Mouse (Mus musculus): ENCODE results near the gene Mcat.

Gene Mcat

DNA sequence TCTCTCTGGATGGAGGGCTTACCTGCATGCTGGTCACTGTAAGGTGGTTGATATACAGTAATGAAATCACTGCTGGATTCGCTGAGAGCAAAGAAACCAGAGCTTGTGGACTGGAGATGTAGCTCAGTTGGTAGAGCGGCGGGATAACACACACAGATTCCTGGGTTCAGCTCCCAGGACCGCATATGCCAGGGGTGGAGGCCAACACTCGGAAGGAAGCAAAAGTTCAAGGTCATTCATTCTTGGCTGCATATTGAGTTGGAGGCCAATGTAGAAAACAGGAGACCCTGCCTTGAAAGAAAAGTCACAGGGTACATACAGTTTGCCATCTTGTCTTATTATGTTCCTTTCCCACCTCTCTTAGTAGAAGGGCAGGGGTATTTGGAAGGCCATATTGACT, 33.8 kb downstream of the Mcat start:
- H3K4me3 ChIP-seq (replicated peaks; ENCODE audit: low read length): no peak overlapping the region
- peaks cover 37% of the 10 kb centered on the region for H3K27me3 ChIP-seq (ENCODE audit: insufficient read depth, low read length)
- peaks cover 79% of the 10 kb centered on the region for H3K4me1 ChIP-seq (replicated peaks; ENCODE audit: low read depth, low read length)
- H3K9me3 ChIP-seq (ENCODE audit: low read length): no peaks in the 10 kb centered on the region
- H3K36me3 ChIP-seq (ENCODE audit: insufficient read depth, low read length): peaks cover 5% of the 10 kb centered on the region; the same call in 1 of the 2 replicates
- TF ChIP-seq NANOG (IDR thresholded peaks at IDR 0.05; ENCODE audit: borderline replicate concordance, low read length): no peak
- TF ChIP-seq CTCF (conservative IDR thresholded peaks at IDR 0.05; ENCODE audit: low read length): no peak
- no peak for TF ChIP-seq POU5F1 (IDR thresholded peaks at IDR 0.05; ENCODE audit: borderline replicate concordance, low read length)

GRCm38 (mm10) chr15:83528892-83529291, 34.7 kb downstream of the Mcat start:
- peaks cover 71% of the 10 kb centered on the region for H3K4me1 ChIP-seq (replicated peaks; ENCODE audit: low read depth, low read length)
- H3K9me3 ChIP-seq (ENCODE audit: low read length): no peaks in the 10 kb centered on the region
- TF ChIP-seq CTCF (conservative IDR thresholded peaks at IDR 0.05; ENCODE audit: low read length) (no peak), NANOG (IDR thresholded peaks at IDR 0.05; ENCODE audit: borderline replicate concordance, low read length) (no peak), POU5F1 (IDR thresholded peaks at IDR 0.05; ENCODE audit: borderline replicate concordance, low read length) (no peak)
- H3K36me3 ChIP-seq (ENCODE audit: insufficient read depth, low read length): peaks cover 5% of the 10 kb centered on the region; the same call in 1 of the 2 replicates
- H3K4me3 ChIP-seq (replicated peaks; ENCODE audit: low read length): no peak overlapping the region
- H3K27me3 ChIP-seq (ENCODE audit: insufficient read depth, low read length): peaks cover 46% of the 10 kb centered on the region

- peak overlapping the region; percentile 85; the same call in 1 of the 2 replicates for H3K4me3 ChIP-seq (replicated peaks; ENCODE audit: low read length)
- no peaks in the 10 kb centered on the region for H3K9me3 ChIP-seq (ENCODE audit: low read length)
- peaks cover 53% of the 10 kb centered on the region for H3K27me3 ChIP-seq (ENCODE audit: insufficient read depth, low read length)
- no peak for TF ChIP-seq POU5F1 (IDR thresholded peaks at IDR 0.05; ENCODE audit: borderline replicate concordance, low read length)
- no peak for TF ChIP-seq NANOG (IDR thresholded peaks at IDR 0.05; ENCODE audit: borderline replicate concordance, low read length)
- TF ChIP-seq CTCF (conservative IDR thresholded peaks at IDR 0.05; ENCODE audit: low read length): no peak
- H3K36me3 ChIP-seq (ENCODE audit: insufficient read depth, low read length): peaks cover 5% of the 10 kb centered on the region; the same call in 1 of the 2 replicates
- H3K4me1 ChIP-seq (replicated peaks; ENCODE audit: low read depth, low read length): peaks cover 63% of the 10 kb centered on the region
These were observed 35.8 kb downstream of the Mcat start for GRCm38 (mm10) chr15:83527747-83528146.

- peaks cover 53% of the 10 kb centered on the region for H3K27me3 ChIP-seq (ENCODE audit: insufficient read depth, low read length)
- peaks cover 5% of the 10 kb centered on the region; the same call in 1 of the 2 replicates for H3K36me3 ChIP-seq (ENCODE audit: insufficient read depth, low read length)
- H3K4me1 ChIP-seq (replicated peaks; ENCODE audit: low read depth, low read length): peaks cover 60% of the 10 kb centered on the region
- no peak for TF ChIP-seq CTCF (conservative IDR thresholded peaks at IDR 0.05; ENCODE audit: low read length)
- TF ChIP-seq POU5F1 (IDR thresholded peaks at IDR 0.05; ENCODE audit: borderline replicate concordance, low read length): no peak
- TF ChIP-seq NANOG (IDR thresholded peaks at IDR 0.05; ENCODE audit: borderline replicate concordance, low read length): no peak
- no peaks in the 10 kb centered on the region for H3K9me3 ChIP-seq (ENCODE audit: low read length)
- H3K4me3 ChIP-seq (replicated peaks; ENCODE audit: low read length): peak overlapping the region; percentile 85
These were observed 36.5 kb downstream of the Mcat start for GRCm38 (mm10) chr15:83527092-83527437.

GRCm38 (mm10) chr15:83526424-83527091, 37.0 kb downstream of the Mcat start, which contains the start of gene Bik:
TSS of gene Bik (plus strand) at chr15:83526862.
- Histone ChIP-seq H3K27me3 (ENCODE audit: insufficient read depth, low read length) (peaks cover 53% of the 10 kb centered on the region), H3K4me3 (replicated peaks; ENCODE audit: low read length) (peak within 1 kb of the TSS; percentile 85), H3K4me1 (replicated peaks; ENCODE audit: low read depth, low read length) (peaks cover 56% of the 10 kb centered on the region), H3K36me3 (ENCODE audit: insufficient read depth, low read length) (peaks cover 5% of the 10 kb centered on the region; the same call in 1 of the 2 replicates), H3K9me3 (ENCODE audit: low read length) (no peaks in the 10 kb centered on the region)
- no peak for TF ChIP-seq CTCF (conservative IDR thresholded peaks at IDR 0.05; ENCODE audit: low read length)
- TF ChIP-seq POU5F1 (IDR thresholded peaks at IDR 0.05; ENCODE audit: borderline replicate concordance, low read length): no peak
- TF ChIP-seq NANOG (IDR thresholded peaks at IDR 0.05; ENCODE audit: borderline replicate concordance, low read length): no peak

GRCm38 (mm10) chr15:83524333-83524729, 39.3 kb downstream of the Mcat start:
- Histone ChIP-seq H3K36me3 (ENCODE audit: insufficient read depth, low read length) (no peaks in the 10 kb centered on the region), H3K4me1 (replicated peaks; ENCODE audit: low read depth, low read length) (peaks cover 35% of the 10 kb centered on the region), H3K27me3 (ENCODE audit: insufficient read depth, low read length) (peaks cover 61% of the 10 kb centered on the region), H3K9me3 (ENCODE audit: low read length) (no peaks in the 10 kb centered on the region), H3K4me3 (replicated peaks; ENCODE audit: low read length) (no peak overlapping the region)
- TF ChIP-seq NANOG (IDR thresholded peaks at IDR 0.05; ENCODE audit: borderline replicate concordance, low read length): no peak
- no peak for TF ChIP-seq POU5F1 (IDR thresholded peaks at IDR 0.05; ENCODE audit: borderline replicate concordance, low read length)
- TF ChIP-seq CTCF (conservative IDR thresholded peaks at IDR 0.05; ENCODE audit: low read length): no peak

GRCm38 (mm10) chr15:83523638-83524332, 39.8 kb downstream of the Mcat start:
- Histone ChIP-seq H3K4me1 (replicated peaks; ENCODE audit: low read depth, low read length) (peaks cover 32% of the 10 kb centered on the region), H3K4me3 (replicated peaks; ENCODE audit: low read length) (no peak overlapping the region), H3K9me3 (ENCODE audit: low read length) (no peaks in the 10 kb centered on the region), H3K27me3 (ENCODE audit: insufficient read depth, low read length) (peaks cover 66% of the 10 kb centered on the region), H3K36me3 (ENCODE audit: insufficient read depth, low read length) (no peaks in the 10 kb centered on the region)
- TF ChIP-seq NANOG (IDR thresholded peaks at IDR 0.05; ENCODE audit: borderline replicate concordance, low read length): no peak
- no peak for TF ChIP-seq CTCF (conservative IDR thresholded peaks at IDR 0.05; ENCODE audit: low read length)
- no peak for TF ChIP-seq POU5F1 (IDR thresholded peaks at IDR 0.05; ENCODE audit: borderline replicate concordance, low read length)

- Histone ChIP-seq H3K27me3 (ENCODE audit: insufficient read depth, low read length) (peaks cover 66% of the 10 kb centered on the region), H3K9me3 (ENCODE audit: low read length) (no peaks in the 10 kb centered on the region), H3K36me3 (ENCODE audit: insufficient read depth, low read length) (no peaks in the 10 kb centered on the region), H3K4me3 (replicated peaks; ENCODE audit: low read length) (no peak overlapping the region), H3K4me1 (replicated peaks; ENCODE audit: low read depth, low read length) (peaks cover 38% of the 10 kb centered on the region)
- TF ChIP-seq CTCF (conservative IDR thresholded peaks at IDR 0.05; ENCODE audit: low read length) (no peak), POU5F1 (IDR thresholded peaks at IDR 0.05; ENCODE audit: borderline replicate concordance, low read length) (no peak), NANOG (IDR thresholded peaks at IDR 0.05; ENCODE audit: borderline replicate concordance, low read length) (no peak)
These were observed 40.4 kb downstream of the Mcat start for GRCm38 (mm10) chr15:83523196-83523595.
